Mouse (Mus musculus): ENCODE measurements around the gene Gm15557. TPM values are rescaled to one million over a fixed set of nuclear protein-coding genes. Genes with fewer than 3 reads are reported as not detected.

Gene Gm15557
- polyA plus RNA-seq, 1 experiment: not detected

DNA sequence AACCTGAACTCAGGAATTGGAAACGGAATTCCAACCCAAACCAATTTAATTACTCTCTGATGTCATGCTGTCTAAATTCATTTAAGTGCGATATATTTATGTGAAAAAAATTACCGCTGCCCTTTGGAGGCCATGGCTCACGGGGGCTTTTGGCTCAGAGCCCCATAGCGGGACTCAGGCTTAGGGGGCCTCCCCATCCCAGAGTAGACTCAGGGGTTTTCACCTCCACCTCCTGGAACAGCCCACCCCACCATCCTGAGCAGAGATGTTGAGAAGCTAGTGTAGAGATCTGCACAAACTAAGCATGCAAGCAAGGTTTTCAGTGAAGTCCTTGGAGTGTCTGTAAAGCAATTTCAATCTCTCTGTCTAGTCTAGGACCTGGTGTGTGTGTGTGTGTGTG lies 5.1 kb downstream of the Gm15557 start:
- Histone ChIP-seq H3K27ac (ENCODE audit: insufficient read depth, low read length) (no peak overlapping the region), H3K4me3 (replicated peaks; ENCODE audit: insufficient read depth, low read depth, low read length) (no peak overlapping the region), H3K4me1 (ENCODE audit: control insufficient read depth, insufficient read depth, low read length) (no peaks in the 10 kb centered on the region), H3K27me3 (ENCODE audit: control insufficient read depth, insufficient read depth, low read length) (no peaks in the 10 kb centered on the region)
- DNase-seq: no peak
- WGBS: 51% methylated on average over 5 of the region's 5 CpGs
- TF ChIP-seq CTCF (IDR thresholded peaks at IDR 0.05; ENCODE audit: borderline replicate concordance, insufficient read depth, low read depth, low read length) (no peak), POLR2A (IDR thresholded peaks at IDR 0.05; ENCODE audit: borderline replicate concordance, insufficient read depth, low read length) (no peak)

DNA sequence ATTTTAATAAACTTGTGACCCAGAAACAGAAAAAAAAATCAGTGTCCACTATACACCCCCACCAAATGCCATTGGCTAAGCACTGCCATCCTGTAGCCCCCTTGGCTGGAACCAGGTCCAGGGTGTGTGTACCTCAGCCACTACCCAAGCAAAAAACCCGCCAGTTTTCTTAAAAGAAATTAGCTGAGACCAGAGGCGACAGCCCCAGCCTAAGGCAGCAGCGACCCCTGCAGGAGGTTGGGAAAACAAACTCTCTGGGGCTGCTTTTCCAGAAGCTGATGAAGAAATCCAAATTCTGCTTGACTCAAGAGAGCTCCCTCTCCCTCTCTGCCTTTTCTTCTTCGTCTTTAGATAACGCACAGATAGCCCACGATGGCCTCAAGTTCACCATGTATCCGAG lies 5.5 kb downstream of the Gm15557 start:
- Histone ChIP-seq H3K4me3 (replicated peaks; ENCODE audit: insufficient read depth, low read depth, low read length) (no peak overlapping the region), H3K27ac (ENCODE audit: insufficient read depth, low read length) (no peak overlapping the region), H3K27me3 (ENCODE audit: control insufficient read depth, insufficient read depth, low read length) (no peaks in the 10 kb centered on the region), H3K4me1 (ENCODE audit: control insufficient read depth, insufficient read depth, low read length) (no peaks in the 10 kb centered on the region)
- TF ChIP-seq POLR2A (IDR thresholded peaks at IDR 0.05; ENCODE audit: borderline replicate concordance, insufficient read depth, low read length) (no peak), CTCF (IDR thresholded peaks at IDR 0.05; ENCODE audit: borderline replicate concordance, insufficient read depth, low read depth, low read length) (peak; percentile 70)
- 2% methylated on average over 7 of the region's 7 CpGs for WGBS
- peak; percentile 42 to 60 for DNase-seq

DNA sequence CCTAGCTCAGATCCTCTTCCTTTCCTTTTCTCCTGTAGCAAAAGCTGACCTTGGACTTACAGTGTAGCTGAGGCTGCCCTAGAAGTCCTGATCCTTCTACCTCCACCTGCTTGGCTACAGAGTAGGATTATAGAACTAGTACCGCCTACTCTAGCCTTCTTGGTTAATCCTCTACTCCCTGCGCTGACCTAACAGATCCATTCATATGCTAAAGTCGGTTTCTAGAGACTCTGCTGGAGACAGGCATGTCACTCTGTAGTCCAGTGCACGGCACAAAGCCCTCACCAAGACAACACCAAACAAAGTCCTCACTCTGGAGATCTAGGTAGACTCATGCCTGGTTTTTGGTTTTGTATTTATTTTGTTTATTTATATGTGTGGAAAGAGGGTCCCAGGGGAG lies 6.0 kb downstream of the Gm15557 start:
- DNase-seq: no peak
- H3K27me3 ChIP-seq (ENCODE audit: control insufficient read depth, insufficient read depth, low read length): no peaks in the 10 kb centered on the region
- TF ChIP-seq POLR2A (IDR thresholded peaks at IDR 0.05; ENCODE audit: borderline replicate concordance, insufficient read depth, low read length) (no peak), CTCF (IDR thresholded peaks at IDR 0.05; ENCODE audit: borderline replicate concordance, insufficient read depth, low read depth, low read length) (no peak)
- no peaks in the 10 kb centered on the region for H3K4me1 ChIP-seq (ENCODE audit: control insufficient read depth, insufficient read depth, low read length)
- 27% methylated on average over 4 of the region's 4 CpGs for WGBS
- no peak overlapping the region for H3K27ac ChIP-seq (ENCODE audit: insufficient read depth, low read length)
- no peak overlapping the region for H3K4me3 ChIP-seq (replicated peaks; ENCODE audit: insufficient read depth, low read depth, low read length)

GRCm38 (mm10) chr2:155947390-155948002 lies 7.0 kb downstream of the Gm15557 start:
- Histone ChIP-seq H3K4me1 (ENCODE audit: control insufficient read depth, insufficient read depth, low read length) (no peaks in the 10 kb centered on the region), H3K27me3 (ENCODE audit: control insufficient read depth, insufficient read depth, low read length) (no peaks in the 10 kb centered on the region), H3K4me3 (replicated peaks; ENCODE audit: insufficient read depth, low read depth, low read length) (no peak overlapping the region), H3K27ac (ENCODE audit: insufficient read depth, low read length) (no peak overlapping the region)
- WGBS: 69% methylated on average over 5 of the region's 5 CpGs
- no peak for DNase-seq
- TF ChIP-seq CTCF (IDR thresholded peaks at IDR 0.05; ENCODE audit: borderline replicate concordance, insufficient read depth, low read depth, low read length) (no peak), POLR2A (IDR thresholded peaks at IDR 0.05; ENCODE audit: borderline replicate concordance, insufficient read depth, low read length) (no peak)

DNA sequence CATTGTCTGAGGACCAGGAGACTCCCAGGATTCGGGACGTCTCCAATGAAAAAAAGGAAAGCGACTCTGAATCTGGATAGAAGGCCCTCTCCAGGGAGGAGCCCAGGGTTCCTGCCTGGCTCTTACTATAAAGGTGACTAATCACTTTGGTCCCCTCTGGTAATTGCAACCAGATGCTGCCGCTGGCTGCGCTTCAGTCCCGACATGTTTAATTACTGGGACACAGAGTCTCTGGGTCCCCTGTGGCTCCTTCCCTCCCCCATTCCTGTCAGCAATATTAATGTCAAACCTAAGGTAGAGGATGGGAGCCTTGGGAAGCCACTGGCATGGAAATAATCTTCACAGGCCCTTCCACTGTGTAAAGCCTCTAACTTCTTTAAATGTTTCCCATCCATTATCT lies 8.8 kb downstream of the Gm15557 start:
- Histone ChIP-seq H3K27me3 (ENCODE audit: control insufficient read depth, insufficient read depth, low read length) (no peaks in the 10 kb centered on the region), H3K27ac (ENCODE audit: insufficient read depth, low read length) (no peak overlapping the region), H3K4me1 (ENCODE audit: control insufficient read depth, insufficient read depth, low read length) (no peaks in the 10 kb centered on the region), H3K4me3 (replicated peaks; ENCODE audit: insufficient read depth, low read depth, low read length) (no peak overlapping the region)
- WGBS: 33% methylated on average over 6 of the region's 6 CpGs
- no peak for DNase-seq
- no peak for TF ChIP-seq POLR2A (IDR thresholded peaks at IDR 0.05; ENCODE audit: borderline replicate concordance, insufficient read depth, low read length)
- TF ChIP-seq CTCF (IDR thresholded peaks at IDR 0.05; ENCODE audit: borderline replicate concordance, insufficient read depth, low read depth, low read length): no peak

- no peak overlapping the region for H3K27ac ChIP-seq (ENCODE audit: insufficient read depth, low read length)
- H3K4me3 ChIP-seq (replicated peaks; ENCODE audit: insufficient read depth, low read depth, low read length): no peak overlapping the region
- TF ChIP-seq CTCF (IDR thresholded peaks at IDR 0.05; ENCODE audit: borderline replicate concordance, insufficient read depth, low read depth, low read length) (peak; percentile 46; the same call in 1 of the 2 replicates), POLR2A (IDR thresholded peaks at IDR 0.05; ENCODE audit: borderline replicate concordance, insufficient read depth, low read length) (no peak)
- no peaks in the 10 kb centered on the region for H3K4me1 ChIP-seq (ENCODE audit: control insufficient read depth, insufficient read depth, low read length)
- peak; percentile 74 for DNase-seq
- no peaks in the 10 kb centered on the region for H3K27me3 ChIP-seq (ENCODE audit: control insufficient read depth, insufficient read depth, low read length)
Measured at GRCm38 (mm10) chr2:155952006-155952405, 11.5 kb downstream of the Gm15557 start.

- Histone ChIP-seq H3K27ac (ENCODE audit: insufficient read depth, low read length) (peak within 1 kb of the TSS; percentile 86), H3K4me3 (replicated peaks; ENCODE audit: insufficient read depth, low read depth, low read length) (peak within 1 kb of the TSS; percentile 87), H3K4me1 (ENCODE audit: control insufficient read depth, insufficient read depth, low read length) (no peaks in the 10 kb centered on the region; the same call in none of the 2 replicates), H3K27me3 (ENCODE audit: control insufficient read depth, insufficient read depth, low read length) (no peaks in the 10 kb centered on the region)
- DNase-seq: peak; percentile 93
- WGBS: under 1% methylated on average over 59 of the region's 59 CpGs
- TF ChIP-seq POLR2A (IDR thresholded peaks at IDR 0.05; ENCODE audit: borderline replicate concordance, insufficient read depth, low read length) (peak; percentile 64), CTCF (IDR thresholded peaks at IDR 0.05; ENCODE audit: borderline replicate concordance, insufficient read depth, low read depth, low read length) (no peak)
Measured at GRCm38 (mm10) chr2:155956134-155957059, 15.9 kb downstream of the Gm15557 start, which contains the start of gene Cep250. Cep250 (plus strand) TSS chr2:155956458.

Data from cerebellum, adult 2 months (tissue).